Mouse (Mus musculus) adrenal gland, postnatal 10 days (tissue): ENCODE results near the gene Nek7. TPM values are rescaled to one million over a fixed set of nuclear protein-coding genes. Genes with fewer than 3 reads are reported as not detected.
A peak's percentile ranks its signal among the peaks of the same experiment; 100 is the strongest.

Experiments used
- DNase-seq: peaks from one replicate; pipeline ENCODE4 v3.0.0; 2021; ENCODE audit warnings: mixed read lengths
- long read RNA-seq, 2 experiments: library from polyadenylated mRNA; stranded (forward); transcript quantifications; one replicate each; pipeline ENCODE4 v2.0.0; 2021
- total RNA-seq, 2 experiments: library from RNA; stranded (reverse); gene quantifications; 2 replicates each; pipeline ENCODE4 v1.2.3; 2021

Gene Nek7
- 10 to 100 TPM; 44.1 to 45.6 TPM for total RNA-seq
- long read RNA-seq, experiment 1, full-length matches to known transcripts, result 76 of 87 reads
- long read RNA-seq, experiment 1, partial matches to known transcripts, result 3 of 87 reads
- long read RNA-seq, experiment 1, other reads (novel, unspliced or antisense), result 8 of 87 reads
- long read RNA-seq, experiment 2, full-length matches to known transcripts, result 29 of 35 reads
- long read RNA-seq, experiment 2, partial matches to known transcripts, result 1 of 35 reads
- long read RNA-seq, experiment 2, other reads (novel, unspliced or antisense), result 5 of 35 reads

DNA sequence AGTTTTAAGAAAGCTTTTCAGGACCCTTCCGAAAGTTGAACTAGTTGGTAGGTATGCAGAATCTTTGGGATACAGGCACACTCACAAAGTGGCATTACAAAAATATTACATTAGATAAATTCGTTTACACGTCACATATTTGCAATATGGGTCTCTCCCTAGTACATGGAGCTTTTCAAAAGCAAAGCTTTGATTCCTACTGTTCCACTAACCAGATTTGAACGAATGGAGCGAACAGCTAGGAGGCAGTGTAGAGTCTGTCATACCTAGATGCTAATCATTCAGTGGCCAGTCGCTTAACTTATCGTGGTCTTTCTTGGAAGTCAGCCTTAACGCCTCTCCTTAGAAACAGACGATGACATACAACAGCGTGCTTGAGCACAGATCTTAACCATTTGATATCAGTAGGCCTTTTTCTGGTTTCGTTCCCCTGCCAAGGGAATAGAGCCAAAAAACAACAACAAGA lies at the start of gene Nek7:
TSS of gene Nek7 (minus strand) at position 146 of the 466 bp plus-strand sequence.
- peak; percentile 54 for DNase-seq

DNA sequence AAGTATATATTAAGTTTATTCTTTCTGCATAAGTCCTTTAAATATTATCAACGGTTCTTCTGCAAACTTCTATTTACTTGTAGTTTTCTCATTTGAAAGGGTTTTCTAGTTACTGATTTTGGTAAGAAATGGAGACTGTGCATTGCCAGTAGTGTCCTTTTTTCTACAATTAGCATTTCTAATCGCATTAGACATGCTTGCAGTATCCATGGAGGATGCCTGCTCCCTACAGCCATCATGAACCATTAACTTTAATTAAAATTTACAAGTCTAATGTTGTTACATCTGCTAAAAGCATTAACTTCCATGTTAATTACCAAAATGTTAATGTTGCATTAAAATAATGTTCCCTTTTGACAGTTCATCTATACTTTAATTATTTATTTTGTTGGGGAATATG lies 42.4 kb upstream of the Nek7 start:
- DNase-seq, result no peak

DNA sequence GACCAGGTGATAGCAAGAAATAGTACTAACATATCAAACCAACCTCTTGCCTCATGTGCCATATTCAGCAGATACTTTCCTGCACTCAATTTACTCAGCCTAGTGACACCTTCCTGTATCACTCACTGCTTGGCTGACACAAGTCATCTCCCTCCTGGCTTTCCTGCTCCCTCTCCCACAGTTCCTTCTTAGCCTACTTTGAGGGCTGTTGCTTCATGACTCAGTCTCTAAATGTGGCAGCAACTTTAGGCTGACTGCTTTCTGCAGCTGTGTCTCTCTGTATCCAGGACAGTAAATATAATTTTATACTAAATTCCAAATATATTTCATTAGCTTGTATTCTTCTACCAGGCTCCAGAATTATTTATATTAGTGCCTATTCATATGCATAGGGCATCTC lies 34.3 kb upstream of the Nek7 start:
- DNase-seq, result no peak

DNA sequence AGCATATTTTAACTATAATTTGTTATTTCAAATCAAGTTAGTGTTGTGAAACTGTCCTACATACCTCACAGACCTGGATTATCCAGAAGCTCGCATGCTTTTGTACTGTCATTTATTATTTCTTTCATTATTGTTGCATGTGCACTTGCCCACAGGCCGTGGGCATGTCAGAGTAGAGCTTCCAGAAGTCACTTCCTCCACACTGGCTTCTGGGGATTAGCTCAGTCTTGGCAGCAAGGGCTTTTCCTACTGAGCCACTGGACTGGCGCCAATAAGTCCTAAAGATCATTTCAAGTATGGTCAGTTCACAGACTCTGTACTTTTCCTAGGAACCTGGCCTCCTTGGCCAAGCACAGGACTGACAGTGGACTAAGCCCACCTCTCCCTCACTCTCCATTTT lies 25.1 kb upstream of the Nek7 start:
- DNase-seq, result peak; percentile 54

DNA sequence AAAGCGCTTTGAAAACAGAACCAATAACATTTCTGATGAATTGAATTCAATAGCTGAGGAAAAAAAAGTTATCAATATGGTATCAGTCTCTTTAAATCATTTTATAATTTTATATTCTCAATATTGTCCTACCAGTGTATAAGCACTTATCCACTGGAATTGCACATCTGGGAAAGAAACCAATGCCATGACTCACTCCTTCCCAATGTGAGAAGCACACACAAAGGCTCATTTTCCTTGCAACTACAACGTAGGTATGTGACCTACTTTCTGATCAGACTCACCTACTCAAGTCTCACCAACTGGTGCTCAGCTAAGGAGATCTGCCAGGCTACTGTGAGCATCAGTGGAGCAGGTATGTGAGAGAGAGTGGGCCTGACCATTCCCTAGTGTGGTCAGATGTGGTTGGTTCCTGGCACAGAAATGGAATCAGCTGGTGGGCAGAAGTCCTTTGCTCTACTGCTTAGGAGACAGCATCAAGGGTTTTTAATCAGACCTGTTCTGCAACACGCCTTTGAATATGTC lies 23.4 kb upstream of the Nek7 start:
- no peak for DNase-seq

DNA sequence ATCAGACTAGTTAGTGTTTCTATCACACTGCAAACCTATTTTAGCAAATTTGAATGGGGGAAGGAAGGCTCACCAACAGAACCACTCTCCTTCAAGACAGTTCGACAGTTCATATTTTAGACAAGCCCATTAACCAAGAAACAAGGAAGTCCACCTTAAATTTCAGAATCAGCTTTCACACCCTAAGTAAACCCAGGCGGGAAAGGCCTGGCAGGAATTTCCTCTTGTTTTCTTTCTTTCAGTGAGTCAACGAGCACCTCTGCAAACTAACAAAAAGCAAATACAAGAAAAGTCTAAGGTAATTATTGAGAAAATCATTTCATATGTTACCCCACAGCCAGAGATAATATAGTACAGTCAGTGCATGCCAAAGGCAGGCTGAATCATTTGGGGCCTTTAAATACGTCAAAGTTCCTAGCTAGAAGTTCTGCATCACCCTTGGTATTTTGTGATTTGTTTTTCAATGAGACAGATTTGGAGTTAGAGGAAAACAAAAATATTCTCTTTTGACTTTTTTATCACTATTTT lies 21.1 kb upstream of the Nek7 start:
- no peak for DNase-seq

DNA sequence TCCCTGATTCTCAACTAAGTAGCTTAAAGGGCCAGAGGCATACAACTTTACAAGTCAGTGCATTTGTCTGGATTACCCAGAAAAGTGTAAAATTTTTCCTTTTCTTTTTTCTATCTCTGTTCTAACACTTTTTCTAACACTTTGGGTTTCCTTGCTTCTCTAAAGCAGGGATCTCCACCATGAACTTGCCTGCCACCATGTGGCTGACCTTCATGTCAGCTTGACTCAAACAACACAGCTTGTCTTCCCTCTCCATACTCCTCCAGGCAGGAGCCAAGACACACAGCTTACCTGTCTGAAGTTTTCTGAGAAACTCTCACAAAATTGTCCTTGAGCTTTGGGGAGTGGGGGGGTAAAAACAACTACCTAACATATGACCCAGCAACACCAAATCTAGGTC lies 17.9 kb upstream of the Nek7 start:
- DNase-seq, result peak; percentile 39

DNA sequence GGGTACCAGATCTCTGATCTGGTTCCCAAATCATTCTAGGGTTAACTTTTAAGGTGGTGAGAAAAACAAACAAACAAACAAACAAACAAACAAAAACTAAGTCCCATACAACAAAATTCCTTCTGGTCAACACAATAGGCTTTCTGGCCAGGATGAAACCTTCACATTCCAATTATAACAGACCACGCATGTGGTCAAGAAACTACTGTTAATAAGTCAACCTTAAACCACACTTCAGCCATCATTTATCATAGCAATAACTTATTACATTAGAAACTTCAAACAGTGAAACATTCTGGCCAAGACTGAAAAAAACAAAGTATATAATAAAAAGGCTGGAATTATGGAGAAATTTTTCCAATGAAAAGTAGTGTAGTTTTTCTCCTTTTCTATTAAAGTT lies 14.6 kb upstream of the Nek7 start:
- no peak for DNase-seq

DNA sequence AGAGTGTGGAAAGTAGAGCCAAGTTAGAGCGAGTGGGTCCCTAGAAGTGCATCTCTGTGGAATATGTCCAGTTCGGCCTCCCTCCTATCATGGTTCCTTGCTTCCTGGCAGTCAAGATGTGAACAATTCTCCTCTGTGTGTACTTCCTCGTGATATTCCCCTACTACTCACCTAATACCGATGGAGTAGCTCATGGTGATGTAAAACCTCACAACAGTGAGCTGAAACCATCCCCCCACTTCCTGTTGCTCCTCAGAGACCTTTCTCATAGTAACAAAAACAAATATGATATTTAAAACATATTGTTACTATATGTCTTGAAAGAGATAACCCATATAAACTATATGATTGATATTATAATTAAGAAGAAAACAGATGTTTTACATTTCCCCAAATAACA lies 9.0 kb upstream of the Nek7 start:
- DNase-seq, result no peak

DNA sequence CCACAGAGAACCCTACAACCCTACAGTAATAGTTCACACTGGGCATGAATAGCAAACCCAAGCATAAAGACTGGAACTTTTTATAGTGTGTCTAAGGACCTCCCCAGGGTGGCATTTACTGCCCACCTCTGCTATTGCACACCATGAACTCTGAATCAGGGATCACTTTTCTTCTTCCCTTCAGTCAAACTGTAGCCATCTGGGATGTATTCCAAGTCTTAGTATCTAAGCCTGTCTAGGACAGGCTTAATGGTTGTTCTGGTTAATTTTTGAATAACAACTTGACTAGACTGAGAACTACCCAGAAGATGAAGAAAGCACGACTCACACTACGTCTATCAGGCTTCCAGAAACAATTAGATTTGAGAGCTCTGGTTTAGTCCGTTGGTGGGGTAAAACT lies 8.5 kb upstream of the Nek7 start:
- DNase-seq, result no peak

DNA sequence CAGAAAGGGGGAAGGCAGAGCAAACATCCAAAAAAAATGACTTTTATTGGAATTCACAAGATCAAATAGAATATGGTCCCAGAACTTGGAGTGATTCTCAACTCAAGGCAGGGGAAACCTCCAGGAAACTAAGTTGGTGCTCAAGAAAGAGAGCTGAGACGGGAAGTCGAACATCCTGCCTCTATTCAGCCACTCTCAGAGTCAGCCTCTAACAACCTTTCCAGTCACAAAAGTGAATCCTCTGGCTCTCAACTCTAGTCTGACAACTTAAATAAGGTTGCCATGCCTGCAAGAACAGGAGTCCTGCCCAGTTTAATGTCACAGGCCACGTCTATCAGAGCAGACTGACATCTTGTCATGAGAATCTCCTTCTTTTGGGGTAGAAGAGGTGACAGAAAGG lies 7.9 kb upstream of the Nek7 start:
- no peak for DNase-seq

DNA sequence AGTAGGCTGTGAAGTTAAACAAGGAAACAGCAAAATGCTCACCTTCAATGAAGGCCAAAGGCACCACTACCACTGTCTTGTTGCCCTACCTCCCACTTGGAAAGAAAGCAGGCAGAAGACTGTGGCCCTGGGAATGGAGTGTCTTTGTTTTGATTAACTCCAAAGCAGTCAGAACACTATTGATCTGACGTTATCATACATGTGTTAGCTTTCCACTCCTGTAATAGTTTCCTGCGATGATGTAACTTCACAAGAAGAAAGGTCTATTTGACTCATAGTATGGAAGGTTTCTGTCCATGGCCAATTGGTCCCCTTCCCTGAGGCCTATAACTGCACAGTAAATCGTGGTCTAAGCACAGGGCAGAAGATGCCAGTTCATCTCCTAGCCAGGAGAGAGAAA lies 6.3 kb upstream of the Nek7 start:
- DNase-seq, result no peak

DNA sequence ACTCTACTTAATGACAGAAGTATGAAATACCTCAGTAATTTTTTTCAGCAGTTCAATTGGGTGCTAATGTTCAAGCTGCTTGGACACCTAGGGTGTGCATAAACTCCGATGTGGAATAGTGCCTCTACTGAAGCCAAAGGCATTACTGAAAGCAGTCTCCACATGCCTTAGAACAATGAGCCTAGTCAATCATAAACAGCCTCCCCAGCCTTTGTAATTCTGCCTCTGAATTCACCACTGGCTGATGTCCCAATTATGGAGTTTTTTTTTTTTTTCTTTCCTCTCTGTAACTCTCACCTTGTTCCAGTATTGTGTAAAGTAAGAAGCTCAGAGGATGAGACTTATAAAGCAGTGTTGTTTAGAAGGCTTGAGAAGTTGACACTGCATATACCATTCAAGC lies 3.9 kb upstream of the Nek7 start:
- DNase-seq, result no peak

DNA sequence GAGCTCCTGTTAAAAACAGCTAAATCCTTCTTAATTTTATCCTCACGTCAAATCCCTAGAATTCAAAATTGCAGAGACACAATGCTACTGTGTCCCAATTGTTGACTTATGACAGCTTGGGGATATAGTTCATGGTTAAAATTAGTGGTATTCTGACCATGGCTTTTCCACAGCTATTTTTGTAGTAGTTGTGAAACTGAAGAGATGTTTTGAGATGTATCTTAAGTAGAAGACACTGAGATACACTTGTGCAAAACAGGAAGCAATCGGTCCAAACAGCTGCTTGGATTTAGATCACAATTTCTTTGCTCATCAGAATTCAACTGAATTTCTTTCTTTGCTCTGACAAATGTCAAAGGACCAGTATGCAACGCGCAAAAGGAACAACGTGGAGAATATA lies 2.9 kb upstream of the Nek7 start:
- no peak for DNase-seq

DNA sequence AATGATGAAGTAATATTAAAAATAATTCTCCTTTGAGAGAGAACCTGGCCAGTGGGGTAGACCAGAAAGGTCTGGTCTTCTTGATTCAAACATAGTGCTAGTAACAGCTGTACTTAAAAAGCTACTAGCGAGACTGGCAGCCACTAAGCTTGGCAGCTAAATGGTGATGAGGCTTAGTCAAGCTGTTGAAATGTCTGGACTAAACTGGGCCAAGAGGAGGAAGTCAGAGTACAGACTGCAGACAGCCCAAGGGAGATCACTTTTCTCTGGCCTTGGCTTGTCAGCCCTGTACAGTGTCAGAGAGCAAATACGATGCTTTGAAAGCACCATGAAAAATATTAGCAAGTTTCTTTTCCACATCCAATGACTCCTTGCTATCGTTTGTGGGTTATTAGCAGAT lies 2.5 kb upstream of the Nek7 start:
- peak; percentile 58 for DNase-seq

DNA sequence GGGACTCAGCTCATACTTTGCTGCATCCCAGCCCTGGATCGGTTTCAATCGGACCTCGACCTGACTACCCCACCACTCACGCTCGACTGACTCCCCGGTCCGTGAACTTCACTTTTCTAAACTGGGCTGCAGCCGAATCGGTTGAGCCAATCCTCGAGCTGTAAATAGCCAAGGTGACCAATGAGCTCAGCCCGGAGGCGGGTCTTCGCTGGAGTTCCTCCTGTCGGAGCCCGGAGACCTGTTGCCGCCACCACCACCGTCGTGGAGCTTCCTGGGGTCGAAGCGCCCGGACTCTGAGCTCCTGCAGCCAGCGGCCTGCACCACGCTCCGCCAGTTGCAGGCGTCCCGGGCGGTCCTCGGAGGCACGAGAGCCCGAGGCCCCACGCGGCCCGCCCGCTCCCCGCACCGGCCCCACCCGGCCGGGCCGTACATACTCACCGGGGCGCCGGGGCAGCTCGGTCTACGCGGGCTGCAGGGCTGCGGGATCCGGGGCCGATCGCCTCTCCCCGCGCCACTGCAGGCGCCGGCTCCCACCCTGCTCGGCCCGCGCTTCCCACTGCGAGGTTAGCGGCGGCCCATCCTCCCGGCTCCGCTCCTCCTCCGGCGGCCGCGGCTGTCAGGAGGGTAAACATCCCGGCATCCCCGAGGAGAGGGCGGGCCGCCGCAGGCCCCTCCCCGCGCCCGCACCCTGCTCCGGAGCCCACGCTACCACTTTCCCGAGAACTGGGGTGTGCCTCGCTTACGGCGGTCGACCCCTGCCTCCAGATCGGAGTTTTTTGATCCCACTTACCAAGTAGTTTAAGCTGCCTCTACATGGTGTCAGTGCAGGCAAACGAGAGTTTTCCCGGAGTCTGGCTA lies 598 bp downstream of the Nek7 start:
- DNase-seq, result peak; percentile 97

DNA sequence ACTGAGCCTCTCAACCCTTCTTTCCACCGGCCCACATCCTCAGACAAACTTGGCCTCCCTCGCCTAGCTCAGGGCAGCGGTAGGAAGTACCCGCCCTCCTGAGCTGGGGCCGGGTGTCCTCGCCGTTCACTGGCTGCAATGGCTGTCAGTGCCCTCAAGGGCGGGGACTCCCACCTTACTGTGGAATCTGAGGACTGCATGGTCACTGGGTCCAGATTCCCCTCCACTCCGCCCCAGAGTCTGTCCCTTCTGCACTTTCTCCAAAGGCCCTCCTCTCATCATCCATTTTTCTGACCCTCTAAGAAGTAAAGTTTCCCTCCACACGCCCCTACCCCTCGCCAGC lies 2.0 kb downstream of the Nek7 start:
- peak; percentile 94 for DNase-seq

DNA sequence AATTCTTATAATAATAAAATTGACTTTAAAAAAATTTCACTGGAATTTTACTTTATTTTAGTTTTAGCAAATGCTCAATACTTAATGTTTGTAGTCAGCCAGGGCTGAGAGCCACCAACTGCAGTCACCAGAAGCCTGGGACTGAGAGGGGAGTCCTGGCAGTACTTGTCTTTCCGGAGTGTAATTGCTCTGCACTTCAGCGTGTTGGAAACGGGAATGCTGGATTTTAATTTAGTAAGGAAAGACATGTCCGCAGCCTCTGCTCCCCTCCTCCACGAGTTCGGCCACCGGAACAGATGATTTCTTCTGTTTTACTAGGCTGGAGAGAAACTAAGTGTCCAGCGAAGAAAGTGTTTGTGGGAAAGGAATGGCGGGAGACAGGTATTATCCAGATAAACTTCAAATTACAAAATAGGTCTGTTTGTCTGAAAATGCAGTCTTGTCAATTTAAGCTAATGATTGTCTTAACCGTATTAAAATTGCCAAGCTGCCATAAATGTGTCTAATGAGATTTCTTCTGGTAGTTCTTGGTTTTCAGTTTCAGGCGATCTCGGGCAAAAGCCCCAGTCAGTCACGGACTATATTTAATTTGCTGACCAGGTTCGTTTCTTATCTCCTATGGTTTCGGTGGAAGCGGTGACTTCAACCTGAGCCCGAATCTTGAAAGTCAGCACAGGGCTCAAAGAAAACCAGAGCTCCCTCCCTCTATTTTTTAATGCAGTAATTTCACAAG lies 2.5 kb downstream of the Nek7 start:
- peak; percentile 21 for DNase-seq

DNA sequence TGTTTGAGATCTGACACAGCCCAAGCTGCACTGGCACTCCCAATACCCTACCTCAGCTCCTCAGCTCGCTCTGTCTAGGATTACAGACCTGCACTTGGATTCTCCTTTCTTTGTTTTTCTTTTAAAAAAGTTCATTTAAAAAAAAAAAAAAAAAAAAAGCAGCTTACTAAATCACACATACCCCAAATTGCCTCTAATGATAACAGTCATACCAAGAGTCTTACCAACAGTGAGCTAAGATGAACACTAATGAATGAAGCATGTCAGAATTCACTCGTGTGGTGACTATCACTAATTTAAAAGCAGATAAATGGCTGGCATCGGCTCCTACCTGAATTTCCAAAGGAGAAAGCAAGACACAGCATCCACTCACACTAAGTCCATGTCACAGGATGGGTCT lies 4.6 kb downstream of the Nek7 start:
- no peak for DNase-seq

DNA sequence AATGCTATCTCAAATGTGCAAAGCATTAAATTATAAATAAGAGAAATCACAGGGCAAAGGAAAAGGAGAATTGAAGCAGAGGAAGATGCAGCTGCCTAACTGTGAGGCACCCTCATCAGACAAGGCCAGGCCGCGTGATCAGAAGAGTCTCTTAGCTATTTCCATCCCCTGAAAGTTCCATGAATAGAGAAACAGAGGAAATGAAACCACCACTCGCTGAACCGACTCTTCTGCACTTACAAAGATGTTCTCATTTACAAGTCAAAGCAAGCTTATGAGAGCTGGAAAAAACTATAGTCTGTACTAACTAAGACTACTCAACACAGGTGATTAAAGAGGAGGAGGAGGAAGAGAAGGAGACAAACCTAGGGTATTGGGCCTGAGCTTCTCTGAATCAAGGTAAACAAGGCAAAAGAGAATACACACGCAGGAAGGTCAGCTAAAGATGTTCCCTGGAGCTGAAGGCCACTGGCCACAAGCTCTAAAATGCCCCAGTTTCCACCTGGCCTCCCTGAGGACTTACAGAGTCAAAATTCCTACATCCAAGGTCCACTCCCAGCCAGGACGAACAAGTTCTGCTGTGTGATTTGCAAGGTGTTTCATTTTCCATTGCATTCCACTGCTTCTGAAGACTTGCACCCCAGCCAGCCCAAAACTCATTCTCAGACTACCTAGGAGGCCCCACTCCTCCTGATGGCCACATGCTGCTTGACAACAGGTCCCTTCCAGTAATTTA lies 5.2 kb downstream of the Nek7 start:
- no peak for DNase-seq

DNA sequence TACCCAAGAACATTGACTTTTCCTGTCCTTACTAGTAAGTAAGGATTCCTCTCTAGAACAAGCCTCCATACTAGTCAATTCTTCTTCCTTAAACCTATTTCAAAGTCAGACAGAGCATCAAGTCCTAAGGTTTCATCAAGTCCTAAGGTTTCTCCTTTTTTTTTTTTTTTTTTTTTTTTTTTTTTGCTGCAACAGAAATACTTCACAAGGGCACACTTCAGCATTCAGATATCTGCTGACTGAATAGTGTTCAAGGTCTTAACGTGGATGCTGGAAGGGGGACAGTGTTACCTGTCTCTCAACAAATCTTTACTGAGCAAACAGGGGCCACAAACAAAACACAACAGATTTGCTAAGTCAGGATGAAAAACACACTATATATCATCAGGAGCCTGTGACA lies 7.8 kb downstream of the Nek7 start:
- DNase-seq, result no peak

DNA sequence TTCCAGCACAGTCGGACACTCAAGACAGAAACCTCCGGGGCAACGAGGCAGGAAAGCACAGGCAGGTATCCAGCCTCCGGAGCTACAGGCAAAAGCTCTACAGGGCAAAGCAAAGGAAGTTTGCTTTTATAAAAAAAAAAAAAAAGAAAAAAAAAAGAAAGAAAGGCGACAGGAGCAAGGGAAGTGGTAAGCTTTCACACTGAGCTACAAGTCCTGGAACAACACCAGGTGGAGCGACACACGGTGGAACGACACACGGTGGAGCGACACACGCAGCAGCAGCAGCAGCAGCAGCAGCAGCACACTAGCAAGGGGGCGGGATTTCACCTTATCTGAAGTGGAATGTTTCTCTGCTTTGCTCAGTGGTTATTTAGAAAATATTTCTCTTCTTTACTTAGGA lies 10.8 kb downstream of the Nek7 start:
- DNase-seq, result no peak
